Mouse (Mus musculus) midbrain, embryonic 16.5 days (tissue): ENCODE results near the gene Gm26992. TPM values are rescaled to one million over a fixed set of nuclear protein-coding genes. Genes with fewer than 3 reads are reported as not detected.

ENCODE experiments used
- ATAC-seq: fragments of 200-750 bp; cut with Nextera tagmentation; 2 replicates; pipeline ENCODE4 v1.8.0; 2017; ENCODE audit warnings: moderate TSS enrichment
- H3K27ac ChIP-seq: fragments of 300-500 bp; sonication (generic); 2 replicates; pipeline ENCODE4 v1.5.1; 2014; ENCODE audit warnings: mild to moderate bottlenecking, low read length, mixed read lengths
- H3K27me3 ChIP-seq: fragments of 300-500 bp; sonication (generic); 2 replicates; pipeline ENCODE4 v1.6.1; 2014; ENCODE audit warnings: low read depth, low read length, mixed read lengths; ENCODE audit not compliant: control insufficient read depth, insufficient read depth
- H3K36me3 ChIP-seq: fragments of 300-500 bp; sonication (generic); 2 replicates; pipeline ENCODE4 v1.6.1; 2014; ENCODE audit warnings: mild to moderate bottlenecking, low read length, moderate library complexity, mixed read lengths; ENCODE audit not compliant: control insufficient read depth, insufficient read depth
- H3K4me1 ChIP-seq: fragments of 300-500 bp; sonication (generic); 2 replicates; pipeline ENCODE4 v1.6.1; 2014; ENCODE audit warnings: mild to moderate bottlenecking, low read length, mixed read lengths; ENCODE audit not compliant: control insufficient read depth, insufficient read depth
- H3K4me2 ChIP-seq: fragments of 300-500 bp; sonication (generic); 2 replicates; pipeline ENCODE4 v1.6.1; 2014; ENCODE audit warnings: mild to moderate bottlenecking, low read length, mixed read lengths
- H3K4me3 ChIP-seq: fragments of 300-500 bp; sonication (generic); 2 replicates; pipeline ENCODE4 v1.5.1; 2014; ENCODE audit warnings: low read depth, mild to moderate bottlenecking, low read length, moderate library complexity, mixed read lengths
- H3K9ac ChIP-seq: fragments of 300-500 bp; sonication (generic); 2 replicates; pipeline ENCODE4 v1.6.1; 2014; ENCODE audit warnings: low read depth, low read length, mixed read lengths
- H3K9me3 ChIP-seq: fragments of 300-500 bp; sonication (generic); replicated peaks from 2 replicates; pipeline ENCODE4 v1.6.1; 2014; ENCODE audit warnings: mild to moderate bottlenecking, low read length, mixed read lengths; ENCODE audit not compliant: control insufficient read depth, poor library complexity, severe bottlenecking
- WGBS: fragments of 180-500 bp; shearing (Covaris S2); extraction: QIAGEN DNeasy Blood & Tissue Kit; methylation state at CpG from one replicate; pipeline ENCODE4 v1.1.7; 2014; 5-methylcytosine and 5-hydroxymethylcytosine counted together
- polyA plus RNA-seq: library from polyadenylated mRNA; unstranded; fragments of >200 nt; fragmentation: Nextera tagmentation; extraction: Ambion mirVana; gene quantifications from 2 replicates; pipeline ENCODE4 v1.2.1, GENCODE M21; 2015

The Gm26992 gene
- polyA plus RNA-seq, 1 experiment from 2014 or later = not detected

- Histone ChIP-seq H3K4me3 (no peak overlapping the region), H3K36me3 (no peaks in the 10 kb centered on the region), H3K9ac (no peak overlapping the region), H3K27me3 (no peaks in the 10 kb centered on the region), H3K9me3 (no peaks in the 10 kb centered on the region), H3K4me1 (no peaks in the 10 kb centered on the region), H3K27ac (no peak overlapping the region), H3K4me2 (no peak overlapping the region)
- no peak for ATAC-seq
- 79% methylated on average over 3 of the region's 3 CpGs for WGBS
These were observed 50.5 kb downstream of the Gm26992 start for GRCm38 (mm10) chrX:103472346-103472745.

- no peak overlapping the region for H3K9ac ChIP-seq
- no peaks in the 10 kb centered on the region for H3K27me3 ChIP-seq
- H3K4me3 ChIP-seq = no peak overlapping the region
- 6% methylated on average over 3 of the region's 3 CpGs for WGBS
- H3K4me1 ChIP-seq = no peaks in the 10 kb centered on the region
- H3K27ac ChIP-seq = no peak overlapping the region
- no peaks in the 10 kb centered on the region for H3K36me3 ChIP-seq
- no peak overlapping the region for H3K4me2 ChIP-seq
- peak; percentile 52; the same call in 1 of the 2 replicates for ATAC-seq
- H3K9me3 ChIP-seq = no peaks in the 10 kb centered on the region
These were observed 55.7 kb downstream of the Gm26992 start for GRCm38 (mm10) chrX:103477507-103477906.

- no peaks in the 10 kb centered on the region for H3K9me3 ChIP-seq
- H3K4me3 ChIP-seq = peak overlapping the region; percentile 43
- WGBS = 71% methylated on average over 32 of the region's 32 CpGs
- peak; percentile 88 for ATAC-seq
- H3K36me3 ChIP-seq = no peaks in the 10 kb centered on the region
- H3K4me1 ChIP-seq = no peaks in the 10 kb centered on the region
- H3K9ac ChIP-seq = peak overlapping the region; percentile 48; the same call in 1 of the 2 replicates
- peak overlapping the region; percentile 68 for H3K27ac ChIP-seq
- peak overlapping the region; percentile 42 for H3K4me2 ChIP-seq
- no peaks in the 10 kb centered on the region for H3K27me3 ChIP-seq
These were observed 59.7 kb downstream of the Gm26992 start for GRCm38 (mm10) chrX:103481243-103482096.

GRCm38 (mm10) chrX:103482097-103482451, 60.3 kb downstream of the Gm26992 start:
- peak; percentile 37; the same call in 1 of the 2 replicates for ATAC-seq
- 82% methylated on average over 24 of the region's 24 CpGs for WGBS
- no peaks in the 10 kb centered on the region for H3K36me3 ChIP-seq
- H3K27ac ChIP-seq = peak overlapping the region; percentile 68
- peak overlapping the region; percentile 43 for H3K4me3 ChIP-seq
- no peaks in the 10 kb centered on the region for H3K4me1 ChIP-seq
- no peaks in the 10 kb centered on the region for H3K27me3 ChIP-seq
- H3K9me3 ChIP-seq = no peaks in the 10 kb centered on the region
- H3K4me2 ChIP-seq = peak overlapping the region; percentile 1; the same call in 1 of the 2 replicates
- peak overlapping the region; percentile 48 for H3K9ac ChIP-seq

- no peaks in the 10 kb centered on the region for H3K36me3 ChIP-seq
- no peaks in the 10 kb centered on the region for H3K9me3 ChIP-seq
- peak overlapping the region; percentile 43 for H3K4me3 ChIP-seq
- H3K27ac ChIP-seq = no peak overlapping the region
- WGBS = 69% methylated on average over 17 of the region's 17 CpGs
- no peaks in the 10 kb centered on the region for H3K27me3 ChIP-seq
- peak overlapping the region; percentile 44 for H3K4me2 ChIP-seq
- H3K4me1 ChIP-seq = no peaks in the 10 kb centered on the region
- 0 out of 2 replicates have a peak, but pooled peaks have one; percentile 46 for ATAC-seq
- no peak overlapping the region for H3K9ac ChIP-seq
These were observed 61.2 kb downstream of the Gm26992 start for GRCm38 (mm10) chrX:103483047-103483446.

GRCm38 (mm10) chrX:103484050-103484449, 62.2 kb downstream of the Gm26992 start:
- Histone ChIP-seq H3K9me3 (no peaks in the 10 kb centered on the region), H3K36me3 (no peaks in the 10 kb centered on the region), H3K27me3 (no peaks in the 10 kb centered on the region), H3K4me3 (no peak overlapping the region), H3K4me1 (no peaks in the 10 kb centered on the region), H3K9ac (no peak overlapping the region), H3K4me2 (peak overlapping the region; percentile 44), H3K27ac (no peak overlapping the region)
- WGBS = 23% methylated on average over 2 of the region's 2 CpGs
- 0 out of 2 replicates have a peak, but pooled peaks have one; percentile 9 for ATAC-seq

GRCm38 (mm10) chrX:103490853-103491252, 69.0 kb downstream of the Gm26992 start:
- no peaks in the 10 kb centered on the region for H3K9me3 ChIP-seq
- no peaks in the 10 kb centered on the region for H3K27me3 ChIP-seq
- H3K4me1 ChIP-seq = peaks cover 15% of the 10 kb centered on the region
- H3K4me3 ChIP-seq = no peak overlapping the region
- no peak overlapping the region for H3K4me2 ChIP-seq
- H3K27ac ChIP-seq = no peak overlapping the region
- H3K36me3 ChIP-seq = no peaks in the 10 kb centered on the region
- no peak for ATAC-seq
- WGBS = 70% methylated on average over 2 of the region's 2 CpGs
- no peak overlapping the region for H3K9ac ChIP-seq

GRCm38 (mm10) chrX:103492398-103493256, 70.8 kb downstream of the Gm26992 start:
- peak; percentile 52 for ATAC-seq
- 31% methylated on average over 10 of the region's 10 CpGs for WGBS
- Histone ChIP-seq H3K4me2 (peak overlapping the region; percentile 62), H3K27me3 (no peaks in the 10 kb centered on the region), H3K27ac (peak overlapping the region; percentile 96), H3K4me1 (peaks cover 17% of the 10 kb centered on the region), H3K9me3 (no peaks in the 10 kb centered on the region), H3K4me3 (peak overlapping the region; percentile 58), H3K9ac (peak overlapping the region; percentile 82), H3K36me3 (no peaks in the 10 kb centered on the region)
